Mouse (Mus musculus) MEL (cell line): ENCODE data around the gene Dgkz. TPM values are rescaled to one million over a fixed set of nuclear protein-coding genes. Genes with fewer than 3 reads are reported as not detected.

ENCODE experiments used
- DNase-seq: peaks from one replicate; pipeline ENCODE4 v3.0.0; 2011; ENCODE audit warnings: low read depth, low spot score
- H3K27ac ChIP-seq: 2 replicates; pipeline ENCODE4 v1.5.1; 2012; ENCODE audit warnings: low read depth, mild to moderate bottlenecking, control low read depth, low read length, moderate library complexity; ENCODE audit not compliant: control insufficient read depth
- H3K27me3 ChIP-seq, 2 experiments: fragments of 150-350 bp in 1 of 2; sonication (generic) in 1 of 2; 2 replicates each; pipeline ENCODE4 v1.6.1; 2012; ENCODE audit warnings: low read length in 2 of 2, mild to moderate bottlenecking in 2 of 2, improper control_type of control experiment in 1 of 2, moderate library complexity in 1 of 2; ENCODE audit not compliant: insufficient read depth in 2 of 2, control insufficient read depth in 1 of 2
- H3K36me3 ChIP-seq, 2 experiments: 2 replicates each; pipeline ENCODE4 v1.6.1; 2012 to 2014; ENCODE audit warnings: low read length in 2 of 2, improper control_type of control experiment in 1 of 2, inconsistent platforms in 1 of 2, mild to moderate bottlenecking in 1 of 2; ENCODE audit not compliant: insufficient read depth in 2 of 2, control insufficient read depth in 1 of 2
- H3K4me1 ChIP-seq, 2 experiments: fragments of 150-350 bp in 1 of 2; sonication (generic) in 1 of 2; 2 replicates each; pipeline ENCODE4 v1.6.1; 2012; ENCODE audit warnings: low read length in 2 of 2, improper control_type of control experiment in 1 of 2, mild to moderate bottlenecking in 1 of 2; ENCODE audit not compliant: insufficient read depth in 2 of 2, control insufficient read depth in 1 of 2
- H3K4me3 ChIP-seq, 2 experiments: fragments of 150-350 bp in 1 of 2; sonication (generic) in 1 of 2; 2 replicates each; pipeline ENCODE4 v1.5.1; 2012; ENCODE audit warnings: low read depth in 2 of 2, low read length in 2 of 2, mild to moderate bottlenecking in 2 of 2, moderate library complexity in 2 of 2, control low read depth in 1 of 2, improper control_type of control experiment in 1 of 2; ENCODE audit not compliant: control insufficient read depth in 1 of 2, insufficient read depth in 1 of 2
- H3K79me2 ChIP-seq: 2 replicates; pipeline ENCODE4 v1.6.1; 2012; ENCODE audit warnings: mild to moderate bottlenecking, low read length, moderate library complexity; ENCODE audit not compliant: control insufficient read depth, poor library complexity, insufficient read depth
- H3K9ac ChIP-seq: 2 replicates; pipeline ENCODE4 v1.6.1; 2012; ENCODE audit warnings: low read depth, mild to moderate bottlenecking, control low read depth, low read length, moderate library complexity; ENCODE audit not compliant: control insufficient read depth, poor library complexity, severe bottlenecking
- H3K9me3 ChIP-seq: fragments of 150-350 bp; sonication (generic); replicated peaks from 2 replicates; pipeline ENCODE4 v1.6.1; 2012; ENCODE audit warnings: mild to moderate bottlenecking, low read length, improper control_type of control experiment, moderate library complexity; ENCODE audit not compliant: insufficient read depth
- BHLHE40 ChIP-seq: IDR thresholded peaks from 2 replicates; pipeline ENCODE4 v1.6.1; 2012; ENCODE audit warnings: low read depth, mild to moderate bottlenecking, inconsistent platforms, low read length, improper control_type of control experiment, borderline replicate concordance
- CHD1 ChIP-seq: IDR thresholded peaks from 2 replicates; pipeline ENCODE4 v1.6.1; 2012; ENCODE audit warnings: low read depth, mild to moderate bottlenecking, inconsistent platforms, low read length, improper control_type of control experiment
- CHD2 ChIP-seq: IDR thresholded peaks from 2 replicates; pipeline ENCODE4 v1.6.1; 2011; ENCODE audit warnings: low read length, improper control_type of control experiment
- CTCF ChIP-seq, 3 experiments: IDR thresholded peaks in 2 of 3; conservative IDR thresholded peaks in 1 of 3; 2 replicates each; pipeline ENCODE4 v1.5.1; 2011 to 2012; ENCODE audit warnings: low read length in 3 of 3, low read depth in 2 of 3, mild to moderate bottlenecking in 2 of 3, improper control_type of control experiment in 1 of 3, inconsistent platforms in 1 of 3, mixed read lengths in 1 of 3, moderate library complexity in 1 of 3; ENCODE audit not compliant: control insufficient read depth in 1 of 3, insufficient read depth in 1 of 3, poor library complexity in 1 of 3, severe bottlenecking in 1 of 3
- E2F4 ChIP-seq: IDR thresholded peaks from 2 replicates; pipeline ENCODE4 v1.6.1; 2011; ENCODE audit warnings: low read depth, low read length, improper control_type of control experiment, borderline replicate concordance
- ELF1 ChIP-seq: IDR thresholded peaks from 2 replicates; pipeline ENCODE4 v1.6.1; 2014; ENCODE audit warnings: low read depth, mild to moderate bottlenecking, inconsistent platforms, low read length, improper control_type of control experiment, moderate library complexity
- GABPA ChIP-seq: IDR thresholded peaks from 2 replicates; pipeline ENCODE4 v1.6.1; 2012; ENCODE audit warnings: low read depth, mild to moderate bottlenecking, inconsistent platforms, low read length, improper control_type of control experiment, moderate library complexity
- HCFC1 ChIP-seq: IDR thresholded peaks from 2 replicates; pipeline ENCODE4 v1.6.1; 2012; ENCODE audit warnings: low read depth, mild to moderate bottlenecking, inconsistent platforms, low read length, improper control_type of control experiment, moderate library complexity
- JUND ChIP-seq: IDR thresholded peaks from 2 replicates; pipeline ENCODE4 v1.6.1; 2011; ENCODE audit warnings: low read depth, mild to moderate bottlenecking, improper control_type of control experiment, low read length
- MAX ChIP-seq: IDR thresholded peaks from 2 replicates; pipeline ENCODE4 v1.6.1; 2011; ENCODE audit warnings: low read length, improper control_type of control experiment
- MXI1 ChIP-seq: IDR thresholded peaks from 2 replicates; pipeline ENCODE4 v1.6.1; 2011; ENCODE audit warnings: mild to moderate bottlenecking, low read depth, low read length, improper control_type of control experiment
- MYB ChIP-seq: IDR thresholded peaks from 2 replicates; pipeline ENCODE4 v1.6.1; 2011; ENCODE audit warnings: mild to moderate bottlenecking, low read depth, low read length, improper control_type of control experiment
- NELFE ChIP-seq: IDR thresholded peaks from 2 replicates; pipeline ENCODE4 v1.6.1; 2011; ENCODE audit warnings: low read depth, low read length, improper control_type of control experiment
- POLR2A ChIP-seq, 2 experiments: IDR thresholded peaks; 2 replicates each; pipeline ENCODE4 v1.6.1; 2011 to 2012; ENCODE audit warnings: low read length in 2 of 2, mild to moderate bottlenecking in 2 of 2, control low read depth in 1 of 2, improper control_type of control experiment in 1 of 2, low read depth in 1 of 2, moderate library complexity in 1 of 2; ENCODE audit not compliant: control insufficient read depth in 1 of 2, insufficient read depth in 1 of 2, poor library complexity in 1 of 2
- POLR2AphosphoS2 ChIP-seq: IDR thresholded peaks from 2 replicates; pipeline ENCODE4 v1.6.1; 2011; ENCODE audit warnings: low read length, improper control_type of control experiment
- POLR2AphosphoS5 ChIP-seq: IDR thresholded peaks from 2 replicates; pipeline ENCODE4 v1.6.1; 2012; ENCODE audit warnings: low read depth, borderline replicate concordance, mild to moderate bottlenecking, inconsistent platforms, low read length, moderate library complexity, mixed read lengths
- RAD21 ChIP-seq: IDR thresholded peaks from 2 replicates; pipeline ENCODE4 v1.6.1; 2011; ENCODE audit warnings: mild to moderate bottlenecking, low read depth, low read length, improper control_type of control experiment
- RCOR1 ChIP-seq: IDR thresholded peaks from 2 replicates; pipeline ENCODE4 v1.6.1; 2012; ENCODE audit warnings: low read depth, mild to moderate bottlenecking, inconsistent platforms, low read length, improper control_type of control experiment
- SMC3 ChIP-seq: IDR thresholded peaks from 2 replicates; pipeline ENCODE4 v1.6.1; 2011; ENCODE audit warnings: low read depth, low read length, improper control_type of control experiment
- TBP ChIP-seq: IDR thresholded peaks from 2 replicates; pipeline ENCODE4 v1.8.0; 2011; ENCODE audit warnings: low read depth, low read length, improper control_type of control experiment
- USF1 ChIP-seq: IDR thresholded peaks from 2 replicates; pipeline ENCODE4 v1.6.1; 2014; ENCODE audit warnings: low read depth, mild to moderate bottlenecking, inconsistent platforms, low read length, improper control_type of control experiment, moderate library complexity
- USF2 ChIP-seq, 2 experiments: IDR thresholded peaks; 2 replicates each; pipeline ENCODE4 v1.6.1; 2011 to 2012; ENCODE audit warnings: improper control_type of control experiment in 2 of 2, low read length in 2 of 2, borderline replicate concordance in 1 of 2, inconsistent platforms in 1 of 2, low read depth in 1 of 2, mild to moderate bottlenecking in 1 of 2; ENCODE audit not compliant: insufficient read depth in 1 of 2
- ZC3H11A ChIP-seq: IDR thresholded peaks from 2 replicates; pipeline ENCODE4 v1.6.1; 2012; ENCODE audit warnings: low read depth, mild to moderate bottlenecking, inconsistent platforms, low read length, improper control_type of control experiment
- ZKSCAN1 ChIP-seq: IDR thresholded peaks from 2 replicates; pipeline ENCODE4 v1.6.1; 2012; ENCODE audit warnings: low read depth, mild to moderate bottlenecking, inconsistent platforms, low read length, improper control_type of control experiment, moderate library complexity
- polyA plus RNA-seq, 2 experiments: library from polyadenylated mRNA; stranded (reverse) in 1 of 2; unstranded in 1 of 2; fragments of >175 nt in 1 of 2; fragments of >200 nt in 1 of 2; gene quantifications; 2 replicates each; pipeline versions ENCODE4 v1.2.1 to v1.2.4; 2012; ENCODE audit warnings: low replicate concordance in 2 of 2, low read depth in 1 of 2; ENCODE audit not compliant: insufficient read length in 2 of 2, insufficient read depth in 1 of 2, missing spikeins in 1 of 2
- total RNA-seq: library from RNA; depleted of rRNA; stranded (reverse); fragments of 300-350 nt; gene quantifications from 2 replicates; pipeline ENCODE4 v1.2.3, GENCODE M21; 2012

Gene Dgkz
- total and polyA plus RNA-seq, 3 experiments, result 65.6 to 165 TPM; not detected in 1

DNA sequence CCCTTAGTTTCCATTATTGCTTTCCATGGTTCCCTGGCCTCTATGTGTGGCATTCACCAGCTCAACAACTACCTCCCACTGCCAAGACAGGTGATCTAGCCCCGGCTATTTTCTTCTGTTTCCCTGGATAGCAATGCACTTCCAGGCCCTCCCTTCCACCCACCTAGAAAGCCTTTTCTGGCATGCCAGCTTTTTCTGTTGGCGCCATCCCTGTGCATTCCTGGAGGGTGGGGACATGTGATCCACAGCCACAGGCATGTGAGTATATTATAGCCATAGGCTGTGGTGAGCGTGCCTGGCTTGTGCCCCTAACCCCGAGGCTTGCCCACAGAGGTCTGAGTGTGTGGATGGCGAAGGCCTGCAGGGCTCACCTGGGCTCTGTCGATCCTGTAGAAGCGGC is 39.5 kb downstream of the Dgkz start:
- H3K27me3 ChIP-seq, result no peaks in the 10 kb centered on the region
- TF ChIP-seq MYB (no peak), RCOR1 (no peak), POLR2AphosphoS5 (no peak), HCFC1 (no peak), BHLHE40 (no peak), MXI1 (no peak), ELF1 (no peak), POLR2A (IDR thresholded peaks at IDR 0.05; ENCODE audit: control insufficient read depth in 1 of 2, insufficient read depth in 1 of 2, low read depth in 1 of 2, low read length in 2 of 2, poor library complexity in 1 of 2) (no peak), USF1 (no peak), ZKSCAN1 (no peak), JUND (no peak), SMC3 (no peak), NELFE (no peak), RAD21 (no peak)
- TF ChIP-seq, all 39 proteins: peak for 0
- DNase-seq, result no peak
- H3K79me2 ChIP-seq, result no peaks in the 10 kb centered on the region
- H3K36me3 ChIP-seq, result no peaks in the 10 kb centered on the region; a peak in 1 of 4 replicates
- no peaks in the 10 kb centered on the region for H3K9me3 ChIP-seq
- H3K4me3 ChIP-seq, result no peak overlapping the region
- no peak overlapping the region for H3K27ac ChIP-seq
- H3K9ac ChIP-seq, result no peak overlapping the region
- H3K4me1 ChIP-seq, result no peaks in the 10 kb centered on the region

DNA sequence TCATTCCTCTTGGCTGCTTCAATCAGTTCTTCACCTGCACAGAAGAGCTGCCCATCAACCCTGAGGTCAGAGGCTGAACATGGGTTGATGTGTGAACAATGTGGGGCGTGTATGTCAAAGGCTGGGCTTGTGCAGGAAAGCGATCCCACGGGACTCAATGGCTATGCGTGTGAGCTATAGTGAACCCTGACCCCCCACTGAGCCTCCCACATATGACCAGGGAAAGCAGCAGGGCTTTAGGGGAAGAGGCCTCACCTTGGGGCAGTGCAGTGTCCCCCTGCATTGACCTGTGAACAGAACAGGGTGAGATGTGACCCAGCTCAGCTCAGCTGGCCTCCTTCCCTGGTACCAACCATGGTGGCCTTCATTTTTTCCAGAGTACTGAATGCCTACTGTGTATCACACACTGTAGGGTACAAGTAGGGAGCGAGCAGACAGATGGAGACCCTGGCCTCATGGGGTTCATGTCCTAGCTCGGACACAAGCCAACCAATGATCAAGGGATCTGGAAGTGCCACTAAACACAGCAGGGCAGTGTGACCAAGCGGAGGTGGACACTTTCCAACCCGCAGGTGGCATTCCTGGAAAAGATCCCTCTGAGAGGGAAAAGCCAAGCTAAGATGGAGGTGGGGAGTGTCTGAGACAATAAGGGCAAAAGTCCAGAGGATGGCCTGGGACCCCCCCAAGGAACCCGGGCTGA is 40.7 kb downstream of the Dgkz start:
- Histone ChIP-seq H3K4me1 (no peaks in the 10 kb centered on the region), H3K4me3 (no peak overlapping the region), H3K36me3 (no peaks in the 10 kb centered on the region; a peak in 1 of 4 replicates), H3K27ac (no peak overlapping the region), H3K9ac (no peak overlapping the region), H3K79me2 (no peaks in the 10 kb centered on the region), H3K9me3 (no peaks in the 10 kb centered on the region), H3K27me3 (no peaks in the 10 kb centered on the region)
- DNase-seq, result no peak
- TF ChIP-seq GABPA (no peak), CHD1 (no peak), USF2 (IDR thresholded peaks at IDR 0.05; ENCODE audit: borderline replicate concordance in 1 of 2, insufficient read depth in 1 of 2, low read depth in 1 of 2, low read length in 2 of 2) (no peak), TBP (no peak), ZC3H11A (no peak), CHD2 (no peak), E2F4 (no peak), RCOR1 (no peak), CTCF (IDR thresholded peaks at IDR 0.05 in 2 of 3, conservative IDR thresholded peaks at IDR 0.05 in 1 of 3; ENCODE audit: control insufficient read depth in 1 of 3, insufficient read depth in 1 of 3, low read depth in 2 of 3, low read length in 3 of 3, poor library complexity in 1 of 3, severe bottlenecking in 1 of 3) (no peak), POLR2AphosphoS2 (no peak), MAX (no peak), POLR2AphosphoS5 (no peak), NELFE (no peak), ZKSCAN1 (no peak), POLR2A (IDR thresholded peaks at IDR 0.05; ENCODE audit: control insufficient read depth in 1 of 2, insufficient read depth in 1 of 2, low read depth in 1 of 2, low read length in 2 of 2, poor library complexity in 1 of 2) (no peak), MYB (no peak)
